Mouse (Mus musculus): ENCODE data around the gene Otub2. TPM values are rescaled to one million over a fixed set of nuclear protein-coding genes. Genes with fewer than 3 reads are reported as not detected.

Otub2 gene
- polyA plus RNA-seq, 1 experiment from 2014 or later, result 5.6 TPM

DNA sequence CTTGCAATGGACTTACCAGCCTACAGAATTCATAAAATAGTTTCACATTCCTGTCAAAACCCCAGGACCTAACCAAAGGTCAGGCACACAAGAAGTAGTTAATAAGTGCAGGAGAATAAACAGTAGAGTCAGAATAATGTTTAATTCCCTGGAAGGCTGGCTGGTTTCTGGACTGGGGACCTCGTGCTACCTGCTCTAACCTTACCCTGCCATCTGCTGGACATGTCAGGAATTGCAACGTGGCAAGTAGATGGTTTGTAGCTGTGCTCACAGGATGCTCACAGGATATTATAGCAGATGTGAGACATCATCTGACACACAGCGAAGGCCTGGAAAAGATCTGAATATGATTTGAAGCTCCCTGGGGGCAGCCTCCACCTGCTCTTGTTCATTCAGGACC is 40.0 kb upstream of the Otub2 start:
- H3K36me3 ChIP-seq (ENCODE audit: insufficient read depth, low read length), result no peaks in the 10 kb centered on the region
- no peaks in the 10 kb centered on the region for H3K9me3 ChIP-seq (replicated peaks; ENCODE audit: low read length)
- no peak overlapping the region for H3K9ac ChIP-seq (ENCODE audit: low read depth, low read length)
- no peaks in the 10 kb centered on the region for H3K4me1 ChIP-seq (replicated peaks; ENCODE audit: insufficient read depth, low read length)
- H3K27me3 ChIP-seq (ENCODE audit: insufficient read depth, low read length), result no peaks in the 10 kb centered on the region
- ATAC-seq (replicated peaks; ENCODE audit: low FRiP score, low read depth) (peak; percentile 57; the same call in 1 of the 2 replicates), DNase-seq (ENCODE audit: low spot score) (peak; percentile 81)
- H3K4me3 ChIP-seq (replicated peaks; ENCODE audit: low read depth, low read length), result no peak overlapping the region
- peak; percentile 94 for TF ChIP-seq CTCF (IDR thresholded peaks at IDR 0.05; ENCODE audit: low read depth)
- 8% methylated on average over 3 of the region's 3 CpGs for WGBS
- no peak overlapping the region for H3K4me2 ChIP-seq (ENCODE audit: low read length)
- H3K27ac ChIP-seq, result no peak overlapping the region

DNA sequence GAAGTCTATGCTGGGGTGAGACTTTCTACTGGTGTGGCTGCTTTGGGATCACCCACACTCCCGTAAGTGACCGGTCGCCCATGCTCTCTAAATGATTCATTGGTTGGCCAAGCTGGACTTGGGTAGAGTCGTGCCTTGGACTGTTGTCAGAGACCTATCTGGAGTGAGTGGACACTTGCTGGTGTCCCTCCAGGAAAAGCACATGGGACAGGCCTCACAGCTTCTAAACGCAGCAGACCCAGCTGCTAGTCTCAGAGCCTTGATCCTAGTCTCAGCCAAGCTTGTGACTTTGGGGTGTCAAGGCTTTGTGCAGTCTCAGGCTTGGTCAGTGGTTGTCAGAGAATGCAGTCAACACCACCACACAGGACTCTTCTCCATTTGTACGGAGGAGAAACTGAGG is 35.7 kb upstream of the Otub2 start:
- TF ChIP-seq CTCF (IDR thresholded peaks at IDR 0.05; ENCODE audit: low read depth), result no peak
- H3K27ac ChIP-seq, result no peak overlapping the region
- H3K9me3 ChIP-seq (replicated peaks; ENCODE audit: low read length), result no peaks in the 10 kb centered on the region
- H3K4me3 ChIP-seq (replicated peaks; ENCODE audit: low read depth, low read length), result no peak overlapping the region
- no peak overlapping the region for H3K4me2 ChIP-seq (ENCODE audit: low read length)
- no peak for ATAC-seq (replicated peaks; ENCODE audit: low FRiP score, low read depth)
- no peak for DNase-seq (ENCODE audit: low spot score)
- no peaks in the 10 kb centered on the region for H3K4me1 ChIP-seq (replicated peaks; ENCODE audit: insufficient read depth, low read length)
- H3K36me3 ChIP-seq (ENCODE audit: insufficient read depth, low read length), result no peaks in the 10 kb centered on the region
- H3K27me3 ChIP-seq (ENCODE audit: insufficient read depth, low read length), result no peaks in the 10 kb centered on the region
- WGBS, result 86% methylated on average over 6 of the region's 6 CpGs
- H3K9ac ChIP-seq (ENCODE audit: low read depth, low read length), result no peak overlapping the region

DNA sequence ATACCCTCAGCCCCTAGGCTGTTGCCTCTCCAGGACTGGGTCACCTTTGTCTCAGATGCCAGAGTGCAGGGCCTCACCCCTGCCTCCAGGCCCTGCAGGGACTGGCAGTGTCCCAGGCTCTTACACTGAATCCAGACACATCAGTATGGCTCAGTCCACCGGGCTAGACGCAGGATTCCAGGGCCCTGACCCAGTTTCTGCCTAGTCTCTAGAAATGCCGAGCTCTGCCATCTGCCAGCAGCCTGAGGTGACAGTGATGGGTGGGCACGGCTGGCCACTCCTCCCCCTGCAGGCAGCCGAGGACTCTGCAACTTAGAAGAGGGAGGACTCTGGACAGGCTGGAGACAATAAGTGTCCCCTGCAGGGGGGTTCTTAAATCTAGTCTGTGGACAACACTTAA is 34.9 kb upstream of the Otub2 start:
- peak; percentile 61 for TF ChIP-seq CTCF (IDR thresholded peaks at IDR 0.05; ENCODE audit: low read depth)
- Histone ChIP-seq H3K4me3 (replicated peaks; ENCODE audit: low read depth, low read length) (no peak overlapping the region), H3K4me1 (replicated peaks; ENCODE audit: insufficient read depth, low read length) (no peaks in the 10 kb centered on the region), H3K4me2 (ENCODE audit: low read length) (no peak overlapping the region), H3K27ac (no peak overlapping the region), H3K9ac (ENCODE audit: low read depth, low read length) (no peak overlapping the region), H3K27me3 (ENCODE audit: insufficient read depth, low read length) (no peaks in the 10 kb centered on the region), H3K36me3 (ENCODE audit: insufficient read depth, low read length) (no peaks in the 10 kb centered on the region), H3K9me3 (replicated peaks; ENCODE audit: low read length) (no peaks in the 10 kb centered on the region)
- DNase-seq (ENCODE audit: low spot score) (peak; percentile 49), ATAC-seq (replicated peaks; ENCODE audit: low FRiP score, low read depth) (peak; percentile 48; the same call in 1 of the 2 replicates)
- 19% methylated on average over 5 of the region's 5 CpGs for WGBS

DNA sequence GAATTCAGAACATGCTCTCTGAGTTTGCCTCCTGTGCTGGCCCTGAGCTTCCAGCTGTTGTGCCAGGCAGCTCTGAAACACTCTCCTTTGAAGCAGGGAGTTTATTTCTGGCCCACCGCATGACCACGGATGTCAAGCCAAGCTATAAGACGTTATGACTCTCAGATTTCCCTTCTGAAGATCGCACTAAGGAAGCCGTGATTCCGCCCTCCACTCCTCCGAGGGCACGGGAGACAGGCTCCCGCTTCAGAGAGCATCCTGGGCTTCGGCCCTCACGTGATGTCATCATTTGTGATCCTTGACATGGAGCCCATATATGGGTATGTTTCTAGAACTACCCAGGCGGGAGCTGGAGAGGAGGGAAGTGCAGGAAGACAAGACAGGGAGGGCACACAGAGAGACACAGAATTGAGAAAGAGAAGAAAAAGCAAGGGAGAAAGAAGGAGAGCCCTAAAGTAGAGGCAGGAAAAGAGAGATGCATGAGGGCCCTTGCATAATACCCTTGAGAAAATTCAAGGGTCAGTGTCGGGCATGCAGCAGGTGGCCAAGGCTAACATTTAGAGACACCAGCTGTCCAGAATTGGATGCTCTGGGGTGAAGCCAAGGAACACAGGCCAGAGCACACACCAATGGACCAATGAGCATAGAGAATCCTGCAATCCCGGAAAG is 32.6 kb upstream of the Otub2 start, which contains the start of gene Asb2:
Gene Asb2 (minus strand): TSS at position 256 of the 669 bp plus-strand sequence.
- no peak within 1 kb of the TSS for H3K4me3 ChIP-seq (replicated peaks; ENCODE audit: low read depth, low read length)
- no peak within 1 kb of the TSS for H3K9ac ChIP-seq (ENCODE audit: low read depth, low read length)

DNA sequence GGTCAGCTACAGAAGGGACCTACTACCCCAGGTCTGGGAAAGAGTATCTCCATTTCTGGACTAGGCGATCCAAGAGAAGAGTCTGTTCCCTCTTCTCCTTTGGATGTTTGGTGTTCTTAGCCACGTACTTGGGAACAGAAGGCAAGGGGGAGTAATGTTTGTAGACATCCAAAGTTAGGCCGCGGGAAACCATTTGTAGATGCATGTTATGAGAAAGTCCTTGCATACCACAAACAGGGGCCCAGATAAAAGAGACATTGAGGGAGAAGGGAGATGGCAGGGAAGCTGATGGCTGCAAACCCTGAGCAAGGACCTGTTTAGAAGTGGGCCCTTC is 32.1 kb upstream of the Otub2 start:
- Histone ChIP-seq H3K4me2 (ENCODE audit: low read length) (no peak overlapping the region), H3K27ac (no peak overlapping the region), H3K36me3 (ENCODE audit: insufficient read depth, low read length) (no peaks in the 10 kb centered on the region), H3K27me3 (ENCODE audit: insufficient read depth, low read length) (no peaks in the 10 kb centered on the region), H3K9me3 (replicated peaks; ENCODE audit: low read length) (no peaks in the 10 kb centered on the region), H3K4me3 (replicated peaks; ENCODE audit: low read depth, low read length) (no peak overlapping the region), H3K9ac (ENCODE audit: low read depth, low read length) (no peak overlapping the region), H3K4me1 (replicated peaks; ENCODE audit: insufficient read depth, low read length) (no peaks in the 10 kb centered on the region)
- no peak for TF ChIP-seq CTCF (IDR thresholded peaks at IDR 0.05; ENCODE audit: low read depth)
- DNase-seq (ENCODE audit: low spot score) (no peak), ATAC-seq (replicated peaks; ENCODE audit: low FRiP score, low read depth) (no peak)
- 87% methylated on average over 4 of the region's 4 CpGs for WGBS

More for the DNA sequence above, 32.6 kb upstream of the Otub2 start, which contains the start of gene Asb2:
- no peak within 1 kb of the TSS for H3K4me2 ChIP-seq (ENCODE audit: low read length)
- ATAC-seq (replicated peaks; ENCODE audit: low FRiP score, low read depth) (no peak), DNase-seq (ENCODE audit: low spot score) (peak; percentile 35)
- TF ChIP-seq CTCF (IDR thresholded peaks at IDR 0.05; ENCODE audit: low read depth), result no peak
- no peaks in the 10 kb centered on the region for H3K4me1 ChIP-seq (replicated peaks; ENCODE audit: insufficient read depth, low read length)
- H3K36me3 ChIP-seq (ENCODE audit: insufficient read depth, low read length), result no peaks in the 10 kb centered on the region
- no peaks in the 10 kb centered on the region for H3K27me3 ChIP-seq (ENCODE audit: insufficient read depth, low read length)
- H3K9me3 ChIP-seq (replicated peaks; ENCODE audit: low read length), result no peaks in the 10 kb centered on the region
- WGBS, result 39% methylated on average over 14 of the region's 14 CpGs
- H3K27ac ChIP-seq, result no peak within 1 kb of the TSS

DNA sequence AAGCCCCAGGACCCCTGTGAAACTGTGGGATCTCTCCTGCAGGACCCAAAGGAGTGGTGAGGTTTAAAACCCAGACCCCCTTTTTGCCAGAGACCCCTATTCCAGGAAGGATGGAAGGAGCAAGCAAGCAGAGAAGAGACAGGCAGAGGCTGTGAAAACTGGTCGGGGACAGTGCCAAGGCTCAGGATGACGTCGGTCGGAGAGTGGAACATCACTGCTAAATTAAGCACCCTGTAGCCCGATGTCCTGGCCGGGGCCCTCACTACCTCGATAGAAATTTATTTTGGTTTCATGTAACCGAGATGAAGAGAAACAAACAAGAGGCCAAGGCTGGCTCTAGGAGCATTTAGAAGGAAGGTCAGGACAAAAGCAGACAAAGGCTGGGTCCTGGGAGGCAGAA is 30.3 kb upstream of the Otub2 start:
- TF ChIP-seq CTCF (IDR thresholded peaks at IDR 0.05; ENCODE audit: low read depth), result no peak
- Histone ChIP-seq H3K9ac (ENCODE audit: low read depth, low read length) (no peak overlapping the region), H3K9me3 (replicated peaks; ENCODE audit: low read length) (no peaks in the 10 kb centered on the region), H3K4me2 (ENCODE audit: low read length) (no peak overlapping the region), H3K27ac (no peak overlapping the region), H3K27me3 (ENCODE audit: insufficient read depth, low read length) (no peaks in the 10 kb centered on the region), H3K36me3 (ENCODE audit: insufficient read depth, low read length) (no peaks in the 10 kb centered on the region), H3K4me3 (replicated peaks; ENCODE audit: low read depth, low read length) (no peak overlapping the region), H3K4me1 (replicated peaks; ENCODE audit: insufficient read depth, low read length) (no peaks in the 10 kb centered on the region)
- DNase-seq (ENCODE audit: low spot score) (no peak), ATAC-seq (replicated peaks; ENCODE audit: low FRiP score, low read depth) (no peak)
- WGBS, result 64% methylated on average over 8 of the region's 8 CpGs

Data from kidney, postnatal 0 days (tissue).